Mouse (Mus musculus) myocyte (in vitro differentiated cells): Measurements from ENCODE around the gene Mad1l1.

Experiments used
- MYOG ChIP-seq, 3 experiments: IDR thresholded peaks; one replicate each; pipeline ENCODE4 v1.6.1; 2011; ENCODE audit warnings: control low read depth in 2 of 3, low read depth in 2 of 3, mild to moderate bottlenecking in 2 of 3; ENCODE audit not compliant: insufficient read length in 2 of 3, control insufficient read depth in 1 of 3, insufficient read depth in 1 of 3
- POLR2A ChIP-seq: IDR thresholded peaks from one replicate; pipeline ENCODE4 v1.6.1; 2011; ENCODE audit warnings: low read depth, mild to moderate bottlenecking, control low read depth, moderate library complexity; ENCODE audit not compliant: insufficient read length
- POLR2AphosphoS2 ChIP-seq: IDR thresholded peaks from one replicate; pipeline ENCODE4 v1.6.1; 2011; ENCODE audit warnings: low read depth, control low read depth; ENCODE audit not compliant: insufficient read length

DNA sequence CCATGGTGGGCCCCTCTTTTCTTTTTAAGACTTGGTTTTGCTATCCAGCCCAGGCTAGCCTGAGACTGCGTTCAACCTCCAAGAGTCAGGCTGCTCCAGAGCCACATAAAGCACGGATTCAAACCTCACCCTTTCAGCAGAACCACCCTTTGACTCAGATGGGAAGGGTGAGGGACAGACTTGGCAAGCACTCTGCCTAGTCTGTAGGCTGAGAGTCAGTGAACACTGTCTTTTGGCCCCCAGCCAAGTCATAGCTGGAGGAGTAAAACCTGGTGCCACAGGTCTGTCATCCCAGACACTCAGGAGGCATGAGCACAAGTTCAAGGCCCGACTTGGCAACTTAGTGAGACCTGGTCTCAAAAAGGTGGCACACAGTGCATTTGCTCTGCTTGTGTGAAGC, 4.6 kb downstream of the Mad1l1 start:
- TF ChIP-seq POLR2AphosphoS2 (no peak), MYOG (IDR thresholded peaks at IDR 0.05; ENCODE audit: control insufficient read depth in 1 of 3, insufficient read depth in 1 of 3, insufficient read length in 2 of 3, low read depth in 2 of 3) (no peak), POLR2A (no peak)
